Mouse (Mus musculus) MEL (cell line): ENCODE results near the gene Rfx2. TPM values are rescaled to one million over a fixed set of nuclear protein-coding genes. Genes with fewer than 3 reads are reported as not detected.
A peak's percentile ranks its signal among the peaks of the same experiment; 100 is the strongest.

Source experiments
- DNase-seq: peaks from one replicate; pipeline ENCODE4 v3.0.0; 2011; ENCODE audit warnings: low read depth, low spot score
- H3K27ac ChIP-seq: 2 replicates; pipeline ENCODE4 v1.5.1; 2012; ENCODE audit warnings: low read depth, mild to moderate bottlenecking, control low read depth, low read length, moderate library complexity; ENCODE audit not compliant: control insufficient read depth
- H3K27me3 ChIP-seq, 2 experiments: fragments of 150-350 bp in 1 of 2; sonication (generic) in 1 of 2; 2 replicates each; pipeline ENCODE4 v1.6.1; 2012; ENCODE audit warnings: low read length in 2 of 2, mild to moderate bottlenecking in 2 of 2, improper control_type of control experiment in 1 of 2, moderate library complexity in 1 of 2; ENCODE audit not compliant: insufficient read depth in 2 of 2, control insufficient read depth in 1 of 2
- H3K36me3 ChIP-seq, 2 experiments: 2 replicates each; pipeline ENCODE4 v1.6.1; 2012 to 2014; ENCODE audit warnings: low read length in 2 of 2, improper control_type of control experiment in 1 of 2, inconsistent platforms in 1 of 2, mild to moderate bottlenecking in 1 of 2; ENCODE audit not compliant: insufficient read depth in 2 of 2, control insufficient read depth in 1 of 2
- H3K4me1 ChIP-seq, 2 experiments: fragments of 150-350 bp in 1 of 2; sonication (generic) in 1 of 2; 2 replicates each; pipeline ENCODE4 v1.6.1; 2012; ENCODE audit warnings: low read length in 2 of 2, improper control_type of control experiment in 1 of 2, mild to moderate bottlenecking in 1 of 2; ENCODE audit not compliant: insufficient read depth in 2 of 2, control insufficient read depth in 1 of 2
- H3K4me3 ChIP-seq, 2 experiments: fragments of 150-350 bp in 1 of 2; sonication (generic) in 1 of 2; 2 replicates each; pipeline ENCODE4 v1.5.1; 2012; ENCODE audit warnings: low read depth in 2 of 2, low read length in 2 of 2, mild to moderate bottlenecking in 2 of 2, moderate library complexity in 2 of 2, control low read depth in 1 of 2, improper control_type of control experiment in 1 of 2; ENCODE audit not compliant: control insufficient read depth in 1 of 2, insufficient read depth in 1 of 2
- H3K79me2 ChIP-seq: 2 replicates; pipeline ENCODE4 v1.6.1; 2012; ENCODE audit warnings: mild to moderate bottlenecking, low read length, moderate library complexity; ENCODE audit not compliant: control insufficient read depth, poor library complexity, insufficient read depth
- H3K9ac ChIP-seq: 2 replicates; pipeline ENCODE4 v1.6.1; 2012; ENCODE audit warnings: low read depth, mild to moderate bottlenecking, control low read depth, low read length, moderate library complexity; ENCODE audit not compliant: control insufficient read depth, poor library complexity, severe bottlenecking
- H3K9me3 ChIP-seq: fragments of 150-350 bp; sonication (generic); replicated peaks from 2 replicates; pipeline ENCODE4 v1.6.1; 2012; ENCODE audit warnings: mild to moderate bottlenecking, low read length, improper control_type of control experiment, moderate library complexity; ENCODE audit not compliant: insufficient read depth
- BHLHE40 ChIP-seq: IDR thresholded peaks from 2 replicates; pipeline ENCODE4 v1.6.1; 2012; ENCODE audit warnings: low read depth, mild to moderate bottlenecking, inconsistent platforms, low read length, improper control_type of control experiment, borderline replicate concordance
- CHD1 ChIP-seq: IDR thresholded peaks from 2 replicates; pipeline ENCODE4 v1.6.1; 2012; ENCODE audit warnings: low read depth, mild to moderate bottlenecking, inconsistent platforms, low read length, improper control_type of control experiment
- CTCF ChIP-seq, 3 experiments: IDR thresholded peaks in 2 of 3; conservative IDR thresholded peaks in 1 of 3; 2 replicates each; pipeline ENCODE4 v1.5.1; 2011 to 2012; ENCODE audit warnings: low read length in 3 of 3, low read depth in 2 of 3, mild to moderate bottlenecking in 2 of 3, improper control_type of control experiment in 1 of 3, inconsistent platforms in 1 of 3, mixed read lengths in 1 of 3, moderate library complexity in 1 of 3; ENCODE audit not compliant: control insufficient read depth in 1 of 3, insufficient read depth in 1 of 3, poor library complexity in 1 of 3, severe bottlenecking in 1 of 3
- E2F4 ChIP-seq: IDR thresholded peaks from 2 replicates; pipeline ENCODE4 v1.6.1; 2011; ENCODE audit warnings: low read depth, low read length, improper control_type of control experiment, borderline replicate concordance
- EP300 ChIP-seq, 2 experiments: IDR thresholded peaks; 2 replicates each; pipeline ENCODE4 v1.6.1; 2011; ENCODE audit warnings: improper control_type of control experiment in 2 of 2, low read length in 2 of 2, low read depth in 1 of 2, mild to moderate bottlenecking in 1 of 2
- ETS1 ChIP-seq: IDR thresholded peaks from 2 replicates; pipeline ENCODE4 v1.6.1; 2012; ENCODE audit warnings: low read depth, mild to moderate bottlenecking, inconsistent platforms, low read length, improper control_type of control experiment, moderate library complexity
- GATA1 ChIP-seq: IDR thresholded peaks from 2 replicates; pipeline ENCODE4 v1.6.1; 2011; ENCODE audit warnings: low read depth, low read length, improper control_type of control experiment
- HCFC1 ChIP-seq: IDR thresholded peaks from 2 replicates; pipeline ENCODE4 v1.6.1; 2012; ENCODE audit warnings: low read depth, mild to moderate bottlenecking, inconsistent platforms, low read length, improper control_type of control experiment, moderate library complexity
- KAT2A ChIP-seq: conservative IDR thresholded peaks from 2 replicates; pipeline ENCODE4 v1.6.1; 2012; ENCODE audit warnings: low read depth, low read length, improper control_type of control experiment, inconsistent platforms
- MAX ChIP-seq: IDR thresholded peaks from 2 replicates; pipeline ENCODE4 v1.6.1; 2011; ENCODE audit warnings: low read length, improper control_type of control experiment
- MAZ ChIP-seq: IDR thresholded peaks from 2 replicates; pipeline ENCODE4 v1.6.1; 2012; ENCODE audit warnings: low read depth, mild to moderate bottlenecking, inconsistent platforms, low read length, improper control_type of control experiment
- MEF2A ChIP-seq: IDR thresholded peaks from 2 replicates; pipeline ENCODE4 v1.6.1; 2014; ENCODE audit warnings: low read depth, mild to moderate bottlenecking, inconsistent platforms, low read length, improper control_type of control experiment; ENCODE audit not compliant: poor library complexity, insufficient replicate concordance, severe bottlenecking; ENCODE audit errors: extremely low read depth
- MXI1 ChIP-seq: IDR thresholded peaks from 2 replicates; pipeline ENCODE4 v1.6.1; 2011; ENCODE audit warnings: mild to moderate bottlenecking, low read depth, low read length, improper control_type of control experiment
- MYB ChIP-seq: IDR thresholded peaks from 2 replicates; pipeline ENCODE4 v1.6.1; 2011; ENCODE audit warnings: mild to moderate bottlenecking, low read depth, low read length, improper control_type of control experiment
- MYC ChIP-seq: IDR thresholded peaks from 2 replicates; pipeline ENCODE4 v1.6.1; 2011; ENCODE audit warnings: low read depth, mild to moderate bottlenecking, low read length, improper control_type of control experiment, moderate library complexity
- NELFE ChIP-seq: IDR thresholded peaks from 2 replicates; pipeline ENCODE4 v1.6.1; 2011; ENCODE audit warnings: low read depth, low read length, improper control_type of control experiment
- POLR2A ChIP-seq, 2 experiments: IDR thresholded peaks; 2 replicates each; pipeline ENCODE4 v1.6.1; 2011 to 2012; ENCODE audit warnings: low read length in 2 of 2, mild to moderate bottlenecking in 2 of 2, control low read depth in 1 of 2, improper control_type of control experiment in 1 of 2, low read depth in 1 of 2, moderate library complexity in 1 of 2; ENCODE audit not compliant: control insufficient read depth in 1 of 2, insufficient read depth in 1 of 2, poor library complexity in 1 of 2
- POLR2AphosphoS2 ChIP-seq: IDR thresholded peaks from 2 replicates; pipeline ENCODE4 v1.6.1; 2011; ENCODE audit warnings: low read length, improper control_type of control experiment
- POLR2AphosphoS5 ChIP-seq: IDR thresholded peaks from 2 replicates; pipeline ENCODE4 v1.6.1; 2012; ENCODE audit warnings: low read depth, borderline replicate concordance, mild to moderate bottlenecking, inconsistent platforms, low read length, moderate library complexity, mixed read lengths
- RAD21 ChIP-seq: IDR thresholded peaks from 2 replicates; pipeline ENCODE4 v1.6.1; 2011; ENCODE audit warnings: mild to moderate bottlenecking, low read depth, low read length, improper control_type of control experiment
- SIN3A ChIP-seq: IDR thresholded peaks from 2 replicates; pipeline ENCODE4 v1.6.1; 2012; ENCODE audit warnings: low read length, improper control_type of control experiment, inconsistent platforms
- TAL1 ChIP-seq: IDR thresholded peaks from 2 replicates; pipeline ENCODE4 v1.6.1; 2012; ENCODE audit warnings: mild to moderate bottlenecking, inconsistent platforms, low read length, moderate library complexity, mixed read lengths
- TBP ChIP-seq: IDR thresholded peaks from 2 replicates; pipeline ENCODE4 v1.8.0; 2011; ENCODE audit warnings: low read depth, low read length, improper control_type of control experiment
- TCF12 ChIP-seq: IDR thresholded peaks from 2 replicates; pipeline ENCODE4 v1.6.1; 2014; ENCODE audit warnings: low read depth, mild to moderate bottlenecking, inconsistent platforms, low read length, improper control_type of control experiment, moderate library complexity
- UBTF ChIP-seq: IDR thresholded peaks from 2 replicates; pipeline ENCODE4 v1.6.1; 2012; ENCODE audit warnings: low read depth, mild to moderate bottlenecking, inconsistent platforms, low read length, improper control_type of control experiment, moderate library complexity, borderline replicate concordance; ENCODE audit not compliant: insufficient read depth
- USF1 ChIP-seq: IDR thresholded peaks from 2 replicates; pipeline ENCODE4 v1.6.1; 2014; ENCODE audit warnings: low read depth, mild to moderate bottlenecking, inconsistent platforms, low read length, improper control_type of control experiment, moderate library complexity
- ZKSCAN1 ChIP-seq: IDR thresholded peaks from 2 replicates; pipeline ENCODE4 v1.6.1; 2012; ENCODE audit warnings: low read depth, mild to moderate bottlenecking, inconsistent platforms, low read length, improper control_type of control experiment, moderate library complexity
- ZMIZ1 ChIP-seq: IDR thresholded peaks from 2 replicates; pipeline ENCODE4 v1.6.1; 2012; ENCODE audit warnings: low read depth, mild to moderate bottlenecking, inconsistent platforms, low read length, improper control_type of control experiment, moderate library complexity
- ZNF384 ChIP-seq: IDR thresholded peaks from 2 replicates; pipeline ENCODE4 v1.6.1; 2012; ENCODE audit warnings: low read depth, mild to moderate bottlenecking, inconsistent platforms, low read length, improper control_type of control experiment
- polyA plus RNA-seq, 2 experiments: library from polyadenylated mRNA; stranded (reverse) in 1 of 2; unstranded in 1 of 2; fragments of >175 nt in 1 of 2; fragments of >200 nt in 1 of 2; gene quantifications; 2 replicates each; pipeline versions ENCODE4 v1.2.1 to v1.2.4; 2012; ENCODE audit warnings: low replicate concordance in 2 of 2, low read depth in 1 of 2; ENCODE audit not compliant: insufficient read length in 2 of 2, insufficient read depth in 1 of 2, missing spikeins in 1 of 2
- total RNA-seq: library from RNA; depleted of rRNA; stranded (reverse); fragments of 300-350 nt; gene quantifications from 2 replicates; pipeline ENCODE4 v1.2.3, GENCODE M21; 2012

Gene Rfx2
- total and polyA plus RNA-seq, 3 experiments, result 7.5 to 29.2 TPM; not detected in 1

DNA sequence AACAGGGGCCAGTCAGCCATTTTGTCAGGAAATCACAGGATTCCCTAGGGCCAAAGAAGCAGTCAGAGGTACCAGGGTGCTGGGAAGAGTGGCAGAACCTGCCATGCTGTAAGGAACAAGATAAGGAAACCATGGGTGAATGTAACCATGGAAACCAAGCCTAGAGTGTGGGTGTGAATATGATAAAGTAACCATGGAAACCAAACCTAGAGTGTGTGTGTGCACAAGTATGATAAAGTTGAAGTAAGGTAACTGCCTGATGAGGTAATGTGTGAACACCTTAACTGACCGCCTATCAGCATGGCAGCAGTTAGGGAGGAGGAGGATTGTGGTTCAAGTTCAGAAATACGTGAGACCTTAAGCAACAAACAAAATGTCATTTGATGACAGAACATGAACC is 4.1 kb downstream of the Rfx2 start:
- Histone ChIP-seq H3K27ac (peak overlapping the region; percentile 82), H3K4me3 (0 out of 4 replicates have a peak overlapping the region, but pooled peaks of 1 of the 2 experiments have one; percentile 5), H3K9ac (no peak overlapping the region), H3K9me3 (no peaks in the 10 kb centered on the region), H3K4me1 (peaks cover 0 to 41% of the 10 kb centered on the region in 2 experiments; a peak in 2 of 4 replicates)
- peak; percentile 96 for DNase-seq
- TF ChIP-seq E2F4 (no peak), BHLHE40 (no peak), GATA1 (peak; percentile 99), ETS1 (peak; percentile 91), CTCF (IDR thresholded peaks at IDR 0.05 in 2 of 3, conservative IDR thresholded peaks at IDR 0.05 in 1 of 3; ENCODE audit: control insufficient read depth in 1 of 3, insufficient read depth in 1 of 3, low read depth in 2 of 3, low read length in 3 of 3, poor library complexity in 1 of 3, severe bottlenecking in 1 of 3) (no peak), EP300 (IDR thresholded peaks at IDR 0.05; ENCODE audit: low read depth in 1 of 2, low read length in 2 of 2) (peak in 1 of 2 experiments; percentile 89; a peak in 2 of 4 replicates), MEF2A (no peak), POLR2AphosphoS5 (no peak; the same call in 1 of the 2 replicates), TCF12 (peak; percentile 82), KAT2A (no peak), POLR2A (IDR thresholded peaks at IDR 0.05; ENCODE audit: control insufficient read depth in 1 of 2, insufficient read depth in 1 of 2, low read depth in 1 of 2, low read length in 2 of 2, poor library complexity in 1 of 2) (0 out of 4 replicates have a peak, but pooled peaks of 1 of the 2 experiments have one; percentile 33), MYC (no peak), ZNF384 (no peak), USF1 (no peak), HCFC1 (no peak), MAZ (no peak), TAL1 (peak; percentile 95), TBP (peak; percentile 69; the same call in 1 of the 2 replicates), ZMIZ1 (no peak), ZKSCAN1 (no peak), MXI1 (no peak; the same call in 1 of the 2 replicates), UBTF (no peak), MYB (no peak), RAD21 (no peak), SIN3A (no peak; the same call in 1 of the 2 replicates), MAX (no peak), POLR2AphosphoS2 (no peak), NELFE (no peak), CHD1 (no peak)
- TF ChIP-seq, all 39 proteins: peak for 7
- no peaks in the 10 kb centered on the region for H3K27me3 ChIP-seq
- peaks cover 0 to 27% of the 10 kb centered on the region in 2 experiments; a peak in 2 of 4 replicates for H3K36me3 ChIP-seq
- H3K79me2 ChIP-seq, result peaks cover 17% of the 10 kb centered on the region
